Mouse (Mus musculus): ENCODE measurements around the gene Lamtor1. TPM values are rescaled to one million over a fixed set of nuclear protein-coding genes. Genes with fewer than 3 reads are reported as not detected.

The Lamtor1 gene
- polyA plus RNA-seq, 1 experiment from 2014 or later, result 184 TPM

DNA sequence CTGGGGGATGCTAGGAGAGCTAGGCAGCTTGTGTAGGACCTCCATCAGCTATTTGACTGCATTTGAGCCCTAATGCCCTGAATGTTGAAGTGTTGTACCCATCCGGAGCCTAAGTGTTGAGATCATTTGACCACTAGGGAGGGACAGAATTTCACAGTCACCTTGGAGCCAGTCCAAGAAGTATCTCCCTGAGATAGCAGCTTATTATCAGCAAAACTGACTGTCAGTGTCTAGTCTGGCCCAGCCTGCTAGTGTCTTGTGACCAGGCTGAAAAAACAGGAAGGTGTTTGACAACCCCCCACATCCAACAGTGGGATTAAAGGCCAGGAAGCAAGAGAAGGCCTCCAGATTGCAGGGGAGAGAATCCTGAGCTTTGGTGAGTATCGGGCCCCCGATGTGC is 34.4 kb upstream of the Lamtor1 start:
- no peak overlapping the region; the same call in 1 of the 2 replicates for H3K4me2 ChIP-seq (replicated peaks)
- H3K9me3 ChIP-seq, result no peaks in the 10 kb centered on the region
- no peaks in the 10 kb centered on the region for H3K27me3 ChIP-seq (replicated peaks)
- 68% methylated on average over 3 of the region's 3 CpGs for WGBS
- H3K4me1 ChIP-seq (replicated peaks), result peaks cover 9% of the 10 kb centered on the region; the same call in 1 of the 2 replicates
- ATAC-seq, result peak; percentile 30
- H3K9ac ChIP-seq, result no peak overlapping the region
- H3K27ac ChIP-seq, result peak overlapping the region; percentile 84
- H3K4me3 ChIP-seq (replicated peaks), result no peak overlapping the region
- no peaks in the 10 kb centered on the region for H3K36me3 ChIP-seq

- H3K4me2 ChIP-seq (replicated peaks), result no peak overlapping the region
- H3K27ac ChIP-seq, result no peak overlapping the region
- WGBS, result 98% methylated on average over 1 of the region's 1 CpGs
- no peaks in the 10 kb centered on the region for H3K4me1 ChIP-seq (replicated peaks)
- H3K27me3 ChIP-seq (replicated peaks), result no peaks in the 10 kb centered on the region
- H3K9ac ChIP-seq, result no peak overlapping the region
- H3K36me3 ChIP-seq, result no peaks in the 10 kb centered on the region
- ATAC-seq, result no peak
- H3K4me3 ChIP-seq (replicated peaks), result no peak overlapping the region
- no peaks in the 10 kb centered on the region for H3K9me3 ChIP-seq
Observed at GRCm38 (mm10) chr7:101875978-101876377, 29.7 kb upstream of the Lamtor1 start.

GRCm38 (mm10) chr7:101880855-101881254 is 24.8 kb upstream of the Lamtor1 start:
- no peaks in the 10 kb centered on the region for H3K27me3 ChIP-seq (replicated peaks)
- no peak overlapping the region for H3K27ac ChIP-seq
- 78% methylated on average over 4 of the region's 4 CpGs for WGBS

DNA sequence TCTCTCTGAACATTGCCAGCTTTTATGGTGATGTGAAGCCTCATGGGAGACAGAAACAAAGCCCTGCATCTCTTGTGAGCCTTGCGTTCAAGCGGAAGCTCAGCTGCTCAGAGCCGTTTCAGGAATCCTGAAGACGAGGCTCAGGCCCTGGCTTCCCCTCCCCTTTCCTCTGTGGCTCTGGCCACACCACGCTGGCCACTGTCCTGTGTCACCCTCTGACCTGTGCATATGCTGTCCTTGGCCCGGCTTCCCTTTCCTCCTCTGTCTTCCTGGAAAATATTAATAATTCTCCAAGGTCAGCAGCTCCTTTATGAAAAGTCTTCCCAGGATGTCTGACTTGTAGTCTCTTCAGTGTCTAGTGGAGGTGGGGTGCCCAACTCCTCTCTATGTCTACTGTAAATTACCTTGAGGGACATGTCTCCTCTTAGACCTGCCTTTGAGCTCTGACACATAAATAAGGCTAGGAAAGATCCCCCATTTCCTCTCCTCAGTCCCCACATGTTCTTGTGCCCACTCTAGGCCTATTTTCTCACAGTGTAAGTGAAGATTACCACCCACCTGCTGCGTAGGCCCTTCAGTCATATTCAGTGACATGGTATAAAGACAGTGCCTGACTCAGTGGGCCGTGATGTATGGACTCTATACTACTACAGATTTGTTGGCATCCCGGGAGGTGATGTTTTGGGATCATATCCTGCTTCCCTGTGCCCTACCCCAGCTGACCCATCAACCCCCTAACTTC is 23.1 kb upstream of the Lamtor1 start:
- 62% methylated on average over 9 of the region's 9 CpGs for WGBS
- Histone ChIP-seq H3K4me3 (replicated peaks) (no peak overlapping the region), H3K9ac (no peak overlapping the region; the same call in 1 of the 2 replicates), H3K9me3 (no peaks in the 10 kb centered on the region), H3K27ac (no peak overlapping the region), H3K36me3 (no peaks in the 10 kb centered on the region), H3K4me2 (replicated peaks) (no peak overlapping the region), H3K27me3 (replicated peaks) (no peaks in the 10 kb centered on the region), H3K4me1 (replicated peaks) (no peaks in the 10 kb centered on the region)
- ATAC-seq, result no peak

More at GRCm38 (mm10) chr7:101880855-101881254, 24.8 kb upstream of the Lamtor1 start:
- Histone ChIP-seq H3K36me3 (no peaks in the 10 kb centered on the region), H3K4me1 (replicated peaks) (no peaks in the 10 kb centered on the region), H3K4me2 (replicated peaks) (no peak overlapping the region), H3K9me3 (no peaks in the 10 kb centered on the region), H3K9ac (no peak overlapping the region), H3K4me3 (replicated peaks) (no peak overlapping the region)
- ATAC-seq, result no peak

- H3K27ac ChIP-seq, result no peak overlapping the region
- H3K4me2 ChIP-seq (replicated peaks), result no peak overlapping the region
- H3K4me3 ChIP-seq (replicated peaks), result no peak overlapping the region
- WGBS, result 93% methylated on average over 4 of the region's 4 CpGs
- no peak overlapping the region for H3K9ac ChIP-seq
- ATAC-seq, result no peak
- H3K27me3 ChIP-seq (replicated peaks), result no peaks in the 10 kb centered on the region
- H3K9me3 ChIP-seq, result no peaks in the 10 kb centered on the region
- no peaks in the 10 kb centered on the region for H3K36me3 ChIP-seq
- H3K4me1 ChIP-seq (replicated peaks), result no peaks in the 10 kb centered on the region
Observed at GRCm38 (mm10) chr7:101884160-101884559, 21.5 kb upstream of the Lamtor1 start.

GRCm38 (mm10) chr7:101886274-101886673 is 19.4 kb upstream of the Lamtor1 start:
- Histone ChIP-seq H3K4me1 (replicated peaks) (no peaks in the 10 kb centered on the region), H3K9ac (no peak overlapping the region), H3K4me2 (replicated peaks) (no peak overlapping the region), H3K27ac (no peak overlapping the region), H3K36me3 (no peaks in the 10 kb centered on the region), H3K9me3 (no peaks in the 10 kb centered on the region), H3K4me3 (replicated peaks) (no peak overlapping the region), H3K27me3 (replicated peaks) (no peaks in the 10 kb centered on the region)
- WGBS, result 84% methylated on average over 6 of the region's 6 CpGs
- no peak for ATAC-seq

- no peak for ATAC-seq
- no peaks in the 10 kb centered on the region for H3K4me1 ChIP-seq (replicated peaks)
Observed at GRCm38 (mm10) chr7:101888460-101888859, 17.2 kb upstream of the Lamtor1 start.

GRCm38 (mm10) chr7:101895695-101896094 is 10.0 kb upstream of the Lamtor1 start:
- Histone ChIP-seq H3K4me2 (replicated peaks) (peak overlapping the region; percentile 44; the same call in 1 of the 2 replicates), H3K9me3 (no peaks in the 10 kb centered on the region), H3K36me3 (no peaks in the 10 kb centered on the region), H3K4me1 (replicated peaks) (no peaks in the 10 kb centered on the region), H3K9ac (peak overlapping the region; percentile 50), H3K4me3 (replicated peaks) (peak overlapping the region; percentile 54), H3K27me3 (replicated peaks) (no peaks in the 10 kb centered on the region), H3K27ac (no peak overlapping the region)
- WGBS, result 29% methylated on average over 9 of the region's 9 CpGs
- ATAC-seq, result no peak

More at GRCm38 (mm10) chr7:101888460-101888859, 17.2 kb upstream of the Lamtor1 start:
- Histone ChIP-seq H3K4me3 (replicated peaks) (no peak overlapping the region), H3K36me3 (no peaks in the 10 kb centered on the region), H3K27ac (no peak overlapping the region), H3K9ac (no peak overlapping the region), H3K9me3 (no peaks in the 10 kb centered on the region), H3K27me3 (replicated peaks) (no peaks in the 10 kb centered on the region), H3K4me2 (replicated peaks) (no peak overlapping the region)
- 76% methylated on average over 4 of the region's 4 CpGs for WGBS

- no peaks in the 10 kb centered on the region for H3K4me1 ChIP-seq (replicated peaks)
- H3K9ac ChIP-seq, result peak overlapping the region; percentile 50
- no peaks in the 10 kb centered on the region for H3K27me3 ChIP-seq (replicated peaks)
- under 1% methylated on average over 57 of the region's 57 CpGs for WGBS
- peak overlapping the region; percentile 54 for H3K4me3 ChIP-seq (replicated peaks)
- peak overlapping the region; percentile 86 for H3K27ac ChIP-seq
- peak overlapping the region; percentile 58 for H3K4me2 ChIP-seq (replicated peaks)
- ATAC-seq, result peak; percentile 99
- H3K36me3 ChIP-seq, result no peaks in the 10 kb centered on the region
- no peaks in the 10 kb centered on the region for H3K9me3 ChIP-seq
Observed at GRCm38 (mm10) chr7:101896104-101897066, 9.3 kb upstream of the Lamtor1 start.

GRCm38 (mm10) chr7:101900331-101901097 is 5.2 kb upstream of the Lamtor1 start:
- WGBS, result 88% methylated on average over 16 of the region's 16 CpGs
- Histone ChIP-seq H3K27me3 (replicated peaks) (no peaks in the 10 kb centered on the region), H3K4me2 (replicated peaks) (no peak overlapping the region), H3K9ac (no peak overlapping the region), H3K27ac (no peak overlapping the region), H3K4me3 (replicated peaks) (no peak overlapping the region), H3K36me3 (no peaks in the 10 kb centered on the region), H3K9me3 (no peaks in the 10 kb centered on the region), H3K4me1 (replicated peaks) (no peaks in the 10 kb centered on the region; the same call in 1 of the 2 replicates)
- ATAC-seq, result no peak

DNA sequence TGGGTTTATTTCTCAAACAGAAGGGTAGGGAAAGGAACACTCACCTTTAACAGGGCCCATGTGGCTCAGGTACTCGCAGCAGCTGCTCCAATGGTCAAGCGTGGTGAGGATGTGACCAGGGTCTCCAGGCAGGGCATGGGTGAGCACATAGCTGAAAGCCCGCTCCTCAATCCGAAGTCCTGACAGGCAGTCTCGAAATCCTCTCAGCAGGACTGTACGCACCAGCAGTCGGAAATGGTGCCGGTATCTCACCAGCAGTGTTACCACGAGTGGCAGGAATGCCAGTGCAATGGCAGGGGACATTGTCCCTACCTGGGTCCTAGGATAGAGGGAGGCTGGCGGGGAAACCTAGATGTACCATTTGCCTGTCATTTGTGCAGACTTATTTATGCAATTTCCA is 3.7 kb upstream of the Lamtor1 start:
- no peak overlapping the region for H3K4me3 ChIP-seq (replicated peaks)
- no peak overlapping the region for H3K9ac ChIP-seq
- no peak overlapping the region for H3K4me2 ChIP-seq (replicated peaks)
- H3K27me3 ChIP-seq (replicated peaks), result no peaks in the 10 kb centered on the region
- no peaks in the 10 kb centered on the region for H3K9me3 ChIP-seq
- H3K36me3 ChIP-seq, result no peaks in the 10 kb centered on the region
- peaks cover 4% of the 10 kb centered on the region for H3K4me1 ChIP-seq (replicated peaks)
- WGBS, result 91% methylated on average over 10 of the region's 10 CpGs
- H3K27ac ChIP-seq, result no peak overlapping the region
- no peak for ATAC-seq

DNA sequence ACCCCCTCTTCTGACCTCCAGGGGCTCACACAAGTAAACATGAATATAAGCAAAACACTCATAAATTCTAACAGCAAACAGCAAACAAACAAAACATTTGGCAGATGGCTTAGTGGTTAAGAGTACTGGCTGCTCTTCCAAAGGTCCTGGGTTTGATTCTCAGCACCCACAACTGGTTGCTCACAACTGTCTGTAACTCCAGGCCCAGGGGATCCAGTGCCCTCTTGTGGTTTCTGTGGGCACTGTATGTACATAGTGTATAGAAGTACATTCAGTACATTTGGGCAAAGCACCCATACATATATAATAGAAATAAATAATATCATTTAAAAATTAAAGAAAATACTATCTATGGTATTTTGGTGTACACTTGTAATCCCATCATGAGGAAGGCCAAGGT is 2.9 kb upstream of the Lamtor1 start:
- Histone ChIP-seq H3K27me3 (replicated peaks) (no peaks in the 10 kb centered on the region), H3K9ac (no peak overlapping the region), H3K9me3 (no peaks in the 10 kb centered on the region), H3K4me2 (replicated peaks) (no peak overlapping the region), H3K36me3 (no peaks in the 10 kb centered on the region), H3K27ac (no peak overlapping the region), H3K4me3 (replicated peaks) (no peak overlapping the region), H3K4me1 (replicated peaks) (peaks cover 5% of the 10 kb centered on the region)
- ATAC-seq, result no peak
